21 mouse cellular contexts compared by ENCODE assay signal in the genomic region with DNA sequence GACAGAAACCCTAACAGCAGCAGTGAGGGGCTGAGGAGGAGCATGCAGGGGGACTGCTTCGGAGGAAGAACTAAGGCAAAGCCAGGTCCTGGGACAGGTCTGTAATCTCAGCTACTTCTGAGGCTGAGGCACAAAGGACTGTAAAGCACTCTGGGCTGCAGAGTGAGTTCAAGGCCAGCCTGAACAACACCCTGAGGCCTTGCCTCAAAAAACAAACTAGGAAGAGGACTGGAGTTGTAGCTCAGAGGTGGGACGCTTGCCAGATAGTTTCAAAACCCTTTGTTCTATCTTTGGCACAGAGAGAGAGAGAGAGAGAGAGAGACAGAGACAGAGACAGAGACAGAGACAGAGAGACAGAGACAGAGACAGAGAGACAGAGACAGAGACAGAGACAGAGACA. TPM values are rescaled to one million over a fixed set of nuclear protein-coding genes. Genes with fewer than 3 reads are reported as not detected.
DNase-seq lines count a peak whose midpoint lies in the region.
"Had no signal": no experiment of that assay in that cellular context is flagged by ENCODE, and none has a peak within 500 bp of the region (broad histone marks: within the 10 kb centered on the region; RNA-seq: fewer than 3 reads in every experiment).

No protein-coding gene starts in this region.

- H3K27me3 ChIP-seq in midbrain, embryonic 10.5 days (ENCODE audit: low read depth, poor library complexity, severe bottlenecking) = peaks cover 10% of the 10 kb centered on the region; the same call in 1 of the 2 replicates
- H3K27me3 ChIP-seq: embryonic facial prominence, embryonic 15.5 days had no signal

- H3K36me3 ChIP-seq in midbrain, embryonic 10.5 days = no peaks in the 10 kb centered on the region
- H3K36me3 ChIP-seq: embryonic facial prominence, embryonic 15.5 days; G1E; hindbrain, embryonic 13.5 days; limb, embryonic 12.5 days; liver, embryonic 15.5 days had no signal

- H3K4me3 ChIP-seq in midbrain, embryonic 10.5 days = no peak overlapping the region
- H3K4me3 ChIP-seq: embryonic facial prominence, embryonic 15.5 days; hindbrain, embryonic 13.5 days; limb, embryonic 12.5 days; liver, embryonic 15.5 days had no signal

- peak; percentile 70 for DNase-seq in ovary, adult 18-20 months (ENCODE audit: low spot score)
- DNase-seq in ovary, postnatal 10 days (ENCODE audit: low spot score) = no peak
- DNase-seq in adrenal gland, adult (ENCODE audit: inconsistent age in 2 of 2, low spot score in 1 of 2) = peak; percentile 70 to 92
- peak; percentile 80 for DNase-seq in adrenal gland, postnatal 14 days
- no peak for DNase-seq in urinary bladder, postnatal 4 days (ENCODE audit: low spot score in 2 of 2)
- DNase-seq in embryo, embryonic 10 days (ENCODE audit: low spot score) = no peak
- no peak for DNase-seq in midbrain, embryonic 10.5 days (ENCODE audit: low spot score)
- DNase-seq: cerebellum, adult 18-20 months; cerebellum, postnatal 25 days; forebrain, postnatal 0 days; gastrocnemius, postnatal 36 days; heart, postnatal 14 days; kidney, adult 9 months; lung, postnatal 36 days; retina, postnatal 1 day; thymus, adult 18-20 months had no signal

- no peaks in the 10 kb centered on the region for H3K9me3 ChIP-seq in midbrain, embryonic 10.5 days (replicated peaks)
- H3K9me3 ChIP-seq: embryonic facial prominence, embryonic 15.5 days; G1E; hindbrain, embryonic 13.5 days; limb, embryonic 12.5 days; liver, embryonic 15.5 days had no signal

- H3K27ac ChIP-seq in midbrain, embryonic 10.5 days (replicated peaks) = no peak overlapping the region
- H3K27ac ChIP-seq: embryonic facial prominence, embryonic 15.5 days; hindbrain, embryonic 13.5 days; limb, embryonic 12.5 days; liver, embryonic 15.5 days had no signal

- H3K4me1 ChIP-seq in midbrain, embryonic 10.5 days = peaks cover 40% of the 10 kb centered on the region

- 83% methylated on average over 2 of the region's 2 CpGs for WGBS in midbrain, embryonic 10.5 days

RNA-seq across cellular contexts. Expression of a gene that starts 24.2 kb away (rescaled TPM):
- total RNA-seq in adrenal gland, postnatal 14 days (2021) = 20.4 and 22.3 TPM in 2 replicates
- polyA plus RNA-seq in midbrain, embryonic 10.5 days (2016; fragmentation: Nextera tagmentation; extraction: Ambion mirVana) = 62.1 and 64.1 TPM in 2 replicates

RNA-seq across cellular contexts. Expression of a gene that starts 53.9 kb away (rescaled TPM):
- 41.4 and 46.8 TPM in 2 replicates for total RNA-seq in adrenal gland, postnatal 14 days (2021)
- polyA plus RNA-seq in midbrain, embryonic 10.5 days (2016; fragmentation: Nextera tagmentation; extraction: Ambion mirVana) = 29.3 and 32.7 TPM in 2 replicates

Comparison
In these comparisons a context has a peak if more than half of its experiments do, and no peak if none do; other contexts are left out.
1. DNase-seq: peak in ovary, adult 18-20 months (single experiment), adrenal gland, adult (2 of 2) and adrenal gland, postnatal 14 days (single experiment); none in ovary, postnatal 10 days (single experiment), urinary bladder, postnatal 4 days (0 of 2), embryo, embryonic 10 days (single experiment) and midbrain, embryonic 10.5 days (single experiment).